9 mouse cellular contexts compared by ENCODE assay signal in the genomic region with DNA sequence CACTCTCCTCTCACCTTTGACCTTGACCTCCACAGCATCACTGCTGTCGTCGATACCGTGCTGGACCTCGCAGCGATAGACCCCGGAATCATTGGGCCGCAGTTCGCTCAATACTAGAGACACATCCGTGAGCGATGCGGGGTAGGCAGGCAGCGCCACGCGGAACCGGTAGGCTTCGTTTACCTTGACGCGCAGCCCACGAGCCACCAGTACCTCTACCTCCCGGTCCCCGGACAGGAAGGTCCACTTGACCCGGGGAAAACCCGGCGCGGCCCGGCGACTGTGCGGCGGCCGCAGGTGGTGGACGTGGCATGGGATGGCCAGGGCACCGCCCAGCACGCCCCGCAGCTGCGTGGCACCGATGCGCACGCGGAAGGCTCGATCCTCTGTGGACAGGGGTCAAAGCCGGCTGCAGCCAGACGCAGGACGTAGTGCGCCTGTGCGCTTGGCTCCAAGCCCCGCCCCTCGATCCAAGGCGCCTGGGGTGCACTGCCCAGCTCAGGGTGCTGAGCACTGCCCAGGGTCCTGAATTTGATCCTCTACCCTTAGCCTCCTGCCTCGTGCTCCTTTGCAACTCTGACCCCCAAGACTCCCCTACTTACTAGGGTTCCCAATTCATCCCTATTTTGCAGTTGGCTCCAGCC. TPM values are rescaled to one million over a fixed set of nuclear protein-coding genes. Genes with fewer than 3 reads are reported as not detected.
DNase-seq lines count a peak whose midpoint lies in the region; ATAC-seq lines count a peak whose summit lies in the region.
"Had no signal": no experiment of that assay in that cellular context is flagged by ENCODE, and none has a peak within 500 bp of the region (broad histone marks: within the 10 kb centered on the region; RNA-seq: fewer than 3 reads in every experiment).

No protein-coding gene starts in this region.

- peak overlapping the region; percentile 69 for H3K4me2 ChIP-seq in forebrain, embryonic 13.5 days

- DNase-seq in urinary bladder, postnatal 14 days (ENCODE audit: low spot score) = peak; percentile 18
- DNase-seq in urinary bladder, adult 18-20 months (ENCODE audit: low spot score in 2 of 2) = no peak
- DNase-seq in kidney, postnatal 14 days = peak; percentile 50
- no peak for DNase-seq in midbrain, embryonic 10.5 days (ENCODE audit: low spot score)
- no peak for DNase-seq in T-cell, adult 2 months (ENCODE audit: low spot score)
- no peak for DNase-seq in right cerebral cortex, postnatal 10 days (ENCODE audit: low spot score in 2 of 2)

- H3K4me1 ChIP-seq in forebrain, embryonic 13.5 days = peaks cover 47% of the 10 kb centered on the region
- H3K4me1 ChIP-seq in midbrain, embryonic 10.5 days = peaks cover 72% of the 10 kb centered on the region

- H3K9me3 ChIP-seq in forebrain, embryonic 13.5 days (replicated peaks) = no peaks in the 10 kb centered on the region
- H3K9me3 ChIP-seq in midbrain, embryonic 10.5 days (replicated peaks) = no peaks in the 10 kb centered on the region

- no peaks in the 10 kb centered on the region for H3K36me3 ChIP-seq in forebrain, embryonic 13.5 days (ENCODE audit: poor library complexity, severe bottlenecking)
- H3K36me3 ChIP-seq in midbrain, embryonic 10.5 days = no peaks in the 10 kb centered on the region

- peaks cover 100% of the 10 kb centered on the region for H3K27me3 ChIP-seq in forebrain, embryonic 13.5 days
- H3K27me3 ChIP-seq in midbrain, embryonic 10.5 days (ENCODE audit: low read depth, poor library complexity, severe bottlenecking) = peaks cover 100% of the 10 kb centered on the region

- ATAC-seq in forebrain, embryonic 13.5 days = no peak
- ATAC-seq in monocyte, adult 5-6 weeks (replicated peaks; ENCODE audit: insufficient number of reproducible peaks, low FRiP score, low TSS enrichment, poor library complexity, severe bottlenecking) = no peak

- peak overlapping the region; percentile 41 for H3K4me3 ChIP-seq in forebrain, embryonic 13.5 days
- peak overlapping the region; percentile 52 for H3K4me3 ChIP-seq in midbrain, embryonic 10.5 days

- no peak overlapping the region for H3K27ac ChIP-seq in forebrain, embryonic 13.5 days
- no peak overlapping the region for H3K27ac ChIP-seq in midbrain, embryonic 10.5 days (replicated peaks)

- peak overlapping the region; percentile 57 for H3K9ac ChIP-seq in forebrain, embryonic 13.5 days

- 1% methylated on average over 49 of the region's 49 CpGs for WGBS in forebrain, embryonic 13.5 days
- under 1% methylated on average over 49 of the region's 49 CpGs for WGBS in midbrain, embryonic 10.5 days

RNA-seq across cellular contexts. Expression of gene Bcan, which starts 2.9 kb away (rescaled TPM):
- 9.5 and 9.6 TPM in 2 replicates for polyA plus RNA-seq in forebrain, embryonic 13.5 days (2015; fragmentation: Nextera tagmentation; extraction: Ambion mirVana)
- polyA plus RNA-seq in midbrain, embryonic 10.5 days (2016; fragmentation: Nextera tagmentation; extraction: Ambion mirVana) = 0.41 and 0.86 TPM in 2 replicates
- not detected in 3 replicates for total RNA-seq in monocyte, adult 5-6 weeks (2017)
- total RNA-seq: neutrophil, adult 5-6 weeks had no signal

RNA-seq across cellular contexts. Expression of gene Nes, which starts 26.2 kb away (rescaled TPM):
- polyA plus RNA-seq in forebrain, embryonic 13.5 days (2015; fragmentation: Nextera tagmentation; extraction: Ambion mirVana) = 76.3 and 79.9 TPM in 2 replicates
- polyA plus RNA-seq in midbrain, embryonic 10.5 days (2016; fragmentation: Nextera tagmentation; extraction: Ambion mirVana) = 125 and 158 TPM in 2 replicates
- 0.58 to 2.0 TPM (median 1.6 TPM) in 3 replicates for total RNA-seq in monocyte, adult 5-6 weeks (2017)

RNA-seq across cellular contexts. Expression of gene Hapln2, which starts 30.3 kb away (rescaled TPM):
- polyA plus RNA-seq in forebrain, embryonic 13.5 days (2015; fragmentation: Nextera tagmentation; extraction: Ambion mirVana) = 0.11 and 0.36 TPM in 2 replicates
- 0.10 TPM in 1 of 2 replicates, not detected in the other for polyA plus RNA-seq in midbrain, embryonic 10.5 days (2016; fragmentation: Nextera tagmentation; extraction: Ambion mirVana)
- not detected in 3 replicates for total RNA-seq in monocyte, adult 5-6 weeks (2017)
- total RNA-seq: neutrophil, adult 5-6 weeks had no signal

RNA-seq across cellular contexts. Expression of gene Gpatch4, which starts 45.8 kb away (rescaled TPM):
- polyA plus RNA-seq in forebrain, embryonic 13.5 days (2015; fragmentation: Nextera tagmentation; extraction: Ambion mirVana) = 29.7 and 30.7 TPM in 2 replicates
- 41.7 and 47.0 TPM in 2 replicates for polyA plus RNA-seq in midbrain, embryonic 10.5 days (2016; fragmentation: Nextera tagmentation; extraction: Ambion mirVana)
- total RNA-seq in monocyte, adult 5-6 weeks (2017) = 3.8 to 10.5 TPM (median 4.8 TPM) in 3 replicates

RNA-seq across cellular contexts. Expression of gene Crabp2, which starts 48.6 kb away (rescaled TPM):
- polyA plus RNA-seq in forebrain, embryonic 13.5 days (2015; fragmentation: Nextera tagmentation; extraction: Ambion mirVana) = 67.1 and 89.5 TPM in 2 replicates
- 562 and 684 TPM in 2 replicates for polyA plus RNA-seq in midbrain, embryonic 10.5 days (2016; fragmentation: Nextera tagmentation; extraction: Ambion mirVana)
- not detected in 3 replicates for total RNA-seq in monocyte, adult 5-6 weeks (2017)
- total RNA-seq: neutrophil, adult 5-6 weeks had no signal

Comparison
In these comparisons a context has a peak if more than half of its experiments do, and no peak if none do; other contexts are left out.
1. DNase-seq: peak in urinary bladder, postnatal 14 days (single experiment) and kidney, postnatal 14 days (single experiment); none in urinary bladder, adult 18-20 months (0 of 2), midbrain, embryonic 10.5 days (single experiment), T-cell, adult 2 months (single experiment) and right cerebral cortex, postnatal 10 days (0 of 2).